Mouse (Mus musculus) testis, postnatal 14 days (tissue): Measurements from ENCODE around the gene Rin3.

ENCODE experiments used
- DNase-seq: peaks from one replicate; pipeline ENCODE4 v3.0.0; 2021; ENCODE audit warnings: low spot score

Rin3 gene

GRCm38 (mm10) chr12:102422623-102423320 lies 139.9 kb downstream of the Rin3 start:
- no peak for DNase-seq

DNA sequence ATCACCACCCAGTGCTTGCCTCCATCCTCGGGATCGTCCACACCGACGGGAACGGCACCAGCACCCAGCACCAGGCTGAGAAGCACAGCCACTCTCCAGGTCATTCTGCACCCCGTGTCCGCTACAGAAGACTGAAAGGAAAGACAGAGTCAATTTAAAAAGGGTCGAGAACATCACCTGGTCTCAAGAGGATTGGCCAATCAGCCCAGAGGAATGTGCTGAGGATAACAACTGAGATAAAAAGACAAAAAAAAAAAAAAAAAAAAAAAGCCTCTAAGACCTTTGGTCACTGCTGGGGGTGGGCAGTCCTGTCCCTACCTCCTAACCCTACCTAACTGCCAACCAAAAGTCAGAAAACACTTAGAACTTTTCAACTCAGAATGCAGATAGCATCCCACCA lies 140.8 kb downstream of the Rin3 start:
- DNase-seq = no peak

- DNase-seq = no peak
These were observed 141.6 kb downstream of the Rin3 start for GRCm38 (mm10) chr12:102424456-102424855.

DNA sequence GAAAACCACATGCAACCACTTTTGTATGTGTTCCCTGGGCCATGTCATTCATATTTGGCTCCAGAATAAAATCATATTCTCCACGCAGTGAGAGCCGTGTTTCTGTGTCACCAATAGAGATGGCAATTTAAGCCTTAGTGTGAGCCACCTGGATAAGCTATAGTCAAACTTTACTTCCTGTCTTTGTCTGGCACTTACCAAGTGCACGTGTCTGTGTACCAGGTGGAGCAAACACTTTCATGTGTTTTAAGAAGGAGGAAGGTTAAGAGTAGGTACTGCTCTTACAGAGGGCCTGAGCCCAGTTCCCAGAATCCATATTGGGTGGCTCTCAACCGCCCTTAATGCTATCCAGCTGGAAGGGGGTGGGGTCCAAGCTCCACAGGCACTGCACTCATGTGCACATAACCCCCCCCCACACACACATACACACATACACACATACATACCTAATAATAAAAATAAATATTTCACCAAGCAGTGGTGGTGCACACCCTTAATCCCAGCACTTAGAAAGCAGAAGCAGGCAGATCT lies 142.3 kb downstream of the Rin3 start:
- DNase-seq = no peak

GRCm38 (mm10) chr12:102426285-102426684 lies 143.4 kb downstream of the Rin3 start:
- DNase-seq = no peak

DNA sequence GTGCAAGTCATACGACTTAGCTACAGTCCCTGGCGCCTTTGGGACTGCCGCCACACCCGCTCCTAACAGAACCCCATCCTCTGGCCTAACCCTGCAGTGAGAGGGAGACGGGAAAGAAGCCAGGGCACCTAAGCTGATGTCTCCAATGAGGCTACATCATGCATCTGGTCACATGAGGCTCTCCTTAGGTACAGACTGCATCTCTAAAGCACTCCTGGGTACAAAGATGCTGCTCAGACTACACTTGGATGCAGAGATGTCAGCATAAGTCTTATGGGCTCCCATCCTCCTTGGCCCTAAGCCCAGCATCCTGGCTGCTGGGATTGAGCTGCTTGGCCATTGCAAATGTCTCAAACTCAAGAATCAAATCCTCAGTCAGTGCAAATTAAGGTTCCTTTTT lies 146.8 kb downstream of the Rin3 start:
- no peak for DNase-seq

DNA sequence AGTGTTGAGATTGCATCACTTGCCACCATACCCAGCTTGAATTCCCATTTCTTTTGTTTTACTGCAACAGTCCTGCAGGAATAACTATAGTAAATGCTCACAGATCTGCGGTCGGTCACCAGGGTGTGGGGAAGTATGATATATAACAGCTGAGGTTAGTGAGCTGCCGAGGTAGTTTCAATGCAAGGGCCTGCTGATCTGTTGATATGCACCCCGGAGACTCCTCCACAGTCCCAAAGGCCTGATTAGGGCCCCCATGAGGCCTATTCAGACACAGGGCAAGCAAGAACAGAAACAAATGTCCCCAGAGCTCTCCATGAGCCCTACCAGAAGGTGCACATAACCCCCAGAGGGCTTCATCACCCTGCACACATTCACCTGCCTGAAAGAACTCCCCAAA lies 147.4 kb downstream of the Rin3 start:
- DNase-seq = no peak

GRCm38 (mm10) chr12:102432238-102432637 lies 149.4 kb downstream of the Rin3 start:
- no peak for DNase-seq

DNA sequence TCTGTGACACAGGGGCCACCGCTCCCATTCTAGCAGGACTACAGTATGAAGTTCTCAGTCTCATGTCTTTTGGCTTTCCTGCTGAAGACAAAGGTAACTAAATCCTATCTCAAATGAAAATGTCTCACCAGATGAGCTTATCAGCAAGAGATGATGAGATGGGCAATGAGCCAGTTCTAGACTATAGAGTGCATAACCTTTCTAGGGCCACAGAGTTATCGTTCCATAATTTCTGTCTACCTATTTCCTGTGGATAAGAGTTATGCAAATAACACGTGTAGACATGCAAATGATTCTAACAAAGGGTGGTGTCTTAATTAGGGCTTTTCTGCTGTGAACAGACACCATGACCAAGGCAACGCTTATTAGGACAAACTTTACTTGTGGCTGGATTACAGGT lies 151.3 kb downstream of the Rin3 start:
- no peak for DNase-seq

GRCm38 (mm10) chr12:102436939-102437526 lies 154.2 kb downstream of the Rin3 start:
- no peak for DNase-seq

DNA sequence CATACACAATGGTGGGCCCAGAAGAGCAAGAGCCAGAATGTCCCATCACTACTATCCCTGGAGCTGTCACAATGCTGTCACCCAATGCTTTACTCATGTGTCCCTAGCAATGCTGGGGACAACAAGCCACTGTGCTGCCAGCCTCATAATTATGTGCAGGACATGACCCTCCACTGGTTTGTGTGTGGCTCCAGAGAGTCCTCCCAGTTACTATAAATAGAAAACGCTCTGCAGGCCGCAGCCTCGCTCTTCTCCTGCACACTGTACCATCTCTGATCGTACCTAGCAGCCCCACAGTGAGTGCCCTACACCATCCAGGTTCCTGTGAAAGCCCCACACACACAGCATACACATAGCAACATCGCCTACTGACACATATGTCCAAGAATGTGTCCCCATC lies 155.1 kb downstream of the Rin3 start:
- DNase-seq = no peak

DNA sequence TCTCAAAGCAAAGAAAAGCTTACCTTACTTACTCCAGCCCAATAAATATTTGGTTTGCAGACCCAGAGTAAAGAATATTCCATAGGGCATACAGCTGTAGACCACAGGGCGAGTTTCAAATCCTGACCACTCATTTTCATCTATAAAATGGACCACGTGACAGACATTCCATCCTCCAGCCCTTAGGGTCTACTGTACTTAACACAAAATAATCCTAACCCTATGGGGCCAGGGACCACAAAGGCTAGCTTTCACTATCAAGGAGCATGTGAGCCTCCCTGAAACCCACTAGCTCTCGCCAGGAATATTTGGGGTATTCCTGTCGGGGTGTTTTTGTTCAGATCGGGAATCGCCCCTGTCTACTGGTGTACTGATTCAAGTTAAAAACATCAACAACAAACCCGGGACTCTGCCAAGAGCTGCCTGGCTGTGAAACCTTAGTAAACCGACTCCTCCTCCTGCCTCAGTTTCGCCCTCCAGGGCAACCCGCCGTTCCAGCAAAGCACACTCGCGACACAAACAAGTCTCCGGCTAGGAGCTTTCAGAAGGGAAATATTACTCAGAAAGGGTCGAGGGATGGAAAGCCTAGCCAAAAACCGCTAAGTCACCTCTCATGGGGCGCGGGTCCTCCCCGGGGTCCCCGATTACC lies 156.3 kb downstream of the Rin3 start:
- DNase-seq = no peak

DNA sequence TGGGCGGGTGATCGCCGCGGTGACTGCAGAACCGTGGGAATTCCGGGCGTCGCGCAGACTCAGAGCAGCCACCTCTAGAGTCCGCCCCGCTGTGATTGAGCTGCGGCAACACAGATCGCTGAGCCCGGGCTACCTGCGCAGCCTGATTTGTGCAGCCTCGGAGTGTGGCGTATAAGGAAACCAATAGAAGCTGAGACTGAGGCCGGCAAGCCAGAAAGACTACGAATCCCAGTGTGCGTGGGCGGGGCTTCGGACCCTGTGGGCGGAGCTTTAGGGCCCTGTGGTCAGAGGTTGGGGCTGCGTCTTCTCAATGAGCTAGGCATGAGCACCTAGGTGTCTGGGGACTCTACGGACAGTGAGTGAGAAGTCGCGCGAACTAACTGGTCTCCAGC lies 156.8 kb downstream of the Rin3 start, which contains the start of gene Lgmn:
Gene Lgmn, minus strand, starts transcription at position 182 of the 392 bp plus-strand sequence.
- DNase-seq = peak; percentile 97
